Mouse (Mus musculus) heart, postnatal 0 days (tissue): Measurements from ENCODE around the gene Reep3.

Experiments used
- CTCF ChIP-seq: IDR thresholded peaks from 2 replicates; pipeline ENCODE4 v1.5.1; 2016; ENCODE audit warnings: antibody characterized with exemption, control low read depth, low read depth
- EP300 ChIP-seq: IDR thresholded peaks from 2 replicates; pipeline ENCODE4 v1.6.1; 2016; ENCODE audit warnings: antibody characterized with exemption, low read depth

- TF ChIP-seq EP300 (no peak), CTCF (no peak)
Measured at GRCm38 (mm10) chr10:67120640-67121039, 23.9 kb upstream of the Reep3 start.
